Mouse (Mus musculus) testis, adult 10 weeks (tissue): ENCODE data around the gene Olfr739. TPM values are rescaled to one million over a fixed set of nuclear protein-coding genes. Genes with fewer than 3 reads are reported as not detected.

Source experiments
- polyA plus RNA-seq: library from polyadenylated mRNA; stranded (reverse); fragments of 350-450 nt; fragmentation: Illumina TruSeq; extraction: RNeasy Lipid Tissue Mini Kit (QIAGEN cat#74804); gene quantifications from one replicate; pipeline ENCODE4 v1.2.3, GENCODE M21; 2014; ENCODE audit warnings: low read depth, low replicate concordance

The Olfr739 gene
- not detected for polyA plus RNA-seq

GRCm38 (mm10) chr14:50418326-50418725, at the start of gene Olfr739:
TSS of gene Olfr739 (plus strand) at chr14:50418626.

GRCm38 (mm10) chr14:50380863-50381262, 37.6 kb upstream of the Olfr739 start, which contains the start of gene Olfr736:
TSS of gene Olfr736 (plus strand) at chr14:50381163.

GRCm38 (mm10) chr14:50407268-50407667, 11.2 kb upstream of the Olfr739 start, which contains the start of gene Olfr738:
TSS of gene Olfr738 (plus strand) at chr14:50407568.

GRCm38 (mm10) chr14:50445245-50445644, 26.8 kb downstream of the Olfr739 start, which contains the start of gene Olfr740:
TSS of gene Olfr740 (plus strand) at chr14:50445545.

GRCm38 (mm10) chr14:50472438-50472837, 54.0 kb downstream of the Olfr739 start, which contains the start of gene Olfr741:
TSS of gene Olfr741 (plus strand) at chr14:50472738.

Other genes with a start within 250 kb of the Olfr739 start
- not detected for gene Olfr730, start 230.4 kb upstream of the Olfr739 start, polyA plus RNA-seq
- 0.41 TPM for gene Olfr731, start 176.8 kb upstream of the Olfr739 start, polyA plus RNA-seq
- gene Olfr732, start 134.4 kb upstream of the Olfr739 start, polyA plus RNA-seq: 0.49 TPM
- gene Olfr733, start 117.1 kb upstream of the Olfr739 start, polyA plus RNA-seq: 0.56 TPM
- 0.56 TPM for gene Olfr734, start 91.9 kb upstream of the Olfr739 start, polyA plus RNA-seq
- 0.63 TPM for gene Olfr735, start 69.8 kb upstream of the Olfr739 start, polyA plus RNA-seq
- gene Tlr11, start 60.7 kb upstream of the Olfr739 start, polyA plus RNA-seq: 0.10 TPM
- gene Olfr736, start 37.5 kb upstream of the Olfr739 start, polyA plus RNA-seq: 0.10 TPM
- gene Olfr738, start 11.1 kb upstream of the Olfr739 start, polyA plus RNA-seq: not detected
- gene Olfr740, start 26.9 kb downstream of the Olfr739 start, polyA plus RNA-seq: not detected
- not detected for gene Olfr741, start 54.1 kb downstream of the Olfr739 start, polyA plus RNA-seq
- gene Olfr742, start 85.0 kb downstream of the Olfr739 start, polyA plus RNA-seq: 0.08 TPM
- 0.15 TPM for gene Olfr743, start 103.2 kb downstream of the Olfr739 start, polyA plus RNA-seq
- not detected for gene Olfr744, start 196.3 kb downstream of the Olfr739 start, polyA plus RNA-seq
- not detected for gene Olfr745, start 220.8 kb downstream of the Olfr739 start, polyA plus RNA-seq
- not detected for gene Olfr746, start 228.5 kb downstream of the Olfr739 start, polyA plus RNA-seq